Mouse (Mus musculus): ENCODE measurements at regions not wholly inside any gene's neighbourhood (a gene's known extent, or its start where the extent isn't known, plus 50 kb on each side); places are given as distances from the start of the nearest gene placed in this dataset.

- no peak for DNase-seq (ENCODE audit: low spot score)
Observed at GRCm38 (mm10) chr14:70839126-70839525, 239.5 kb upstream of the Fam160b2 start.

- no peak for DNase-seq (ENCODE audit: low spot score)
Observed at GRCm38 (mm10) chr14:70837528-70837927, 237.9 kb upstream of the Fam160b2 start.

- DNase-seq (ENCODE audit: low spot score) = no peak
Observed at GRCm38 (mm10) chr14:70833238-70833637, 233.6 kb upstream of the Fam160b2 start.

GRCm38 (mm10) chr14:70832462-70833212 lies 233.0 kb upstream of the Fam160b2 start:
- DNase-seq (ENCODE audit: low spot score) = no peak

GRCm38 (mm10) chr14:70832042-70832441 lies 232.4 kb upstream of the Fam160b2 start:
- peak; percentile 11 for DNase-seq (ENCODE audit: low spot score)
